Mouse (Mus musculus): ENCODE data around the gene Ptpre.
"Not testable (repeated sequence)": the region's sequence is repeated elsewhere in the genome, so short reads cannot be mapped to it uniquely, and the experiment has no call there.

Ptpre gene

DNA sequence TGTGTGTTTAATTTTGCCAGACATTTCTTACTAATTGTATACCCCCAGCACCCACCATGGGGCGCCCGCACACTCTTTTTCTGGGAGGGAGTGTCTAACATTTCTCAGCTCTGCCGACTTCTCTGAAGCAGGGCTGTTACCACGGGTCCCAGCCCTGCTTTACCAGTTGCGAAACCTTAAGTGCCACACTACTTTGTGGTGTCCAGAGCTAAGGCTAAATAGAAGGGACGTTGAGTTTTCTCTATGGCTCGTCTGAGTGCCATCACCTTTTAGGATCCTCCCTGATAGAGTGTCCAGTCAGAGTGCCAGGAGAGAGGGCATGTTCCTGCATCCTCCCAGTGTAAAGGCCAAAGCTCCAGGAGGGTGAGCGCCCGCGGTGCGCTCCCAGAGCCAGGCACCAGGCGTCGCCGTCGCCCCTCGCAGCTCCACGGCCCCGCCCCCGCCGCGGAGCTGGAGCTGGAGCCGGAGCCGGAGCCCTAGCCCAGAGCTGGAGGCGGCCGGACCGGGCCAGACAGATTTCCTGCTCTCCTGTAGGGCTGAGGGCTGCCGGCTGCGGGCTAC lies at the start of gene Ptpre:
Gene Ptpre, plus strand, starts transcription at position 141 of the 561 bp plus-strand sequence.
- DNase-seq, result peak; percentile 82 to 91

- DNase-seq, result no peak
Measured at GRCm38 (mm10) chr7:135488214-135488810, 49.0 kb upstream of the Ptpre start.

DNA sequence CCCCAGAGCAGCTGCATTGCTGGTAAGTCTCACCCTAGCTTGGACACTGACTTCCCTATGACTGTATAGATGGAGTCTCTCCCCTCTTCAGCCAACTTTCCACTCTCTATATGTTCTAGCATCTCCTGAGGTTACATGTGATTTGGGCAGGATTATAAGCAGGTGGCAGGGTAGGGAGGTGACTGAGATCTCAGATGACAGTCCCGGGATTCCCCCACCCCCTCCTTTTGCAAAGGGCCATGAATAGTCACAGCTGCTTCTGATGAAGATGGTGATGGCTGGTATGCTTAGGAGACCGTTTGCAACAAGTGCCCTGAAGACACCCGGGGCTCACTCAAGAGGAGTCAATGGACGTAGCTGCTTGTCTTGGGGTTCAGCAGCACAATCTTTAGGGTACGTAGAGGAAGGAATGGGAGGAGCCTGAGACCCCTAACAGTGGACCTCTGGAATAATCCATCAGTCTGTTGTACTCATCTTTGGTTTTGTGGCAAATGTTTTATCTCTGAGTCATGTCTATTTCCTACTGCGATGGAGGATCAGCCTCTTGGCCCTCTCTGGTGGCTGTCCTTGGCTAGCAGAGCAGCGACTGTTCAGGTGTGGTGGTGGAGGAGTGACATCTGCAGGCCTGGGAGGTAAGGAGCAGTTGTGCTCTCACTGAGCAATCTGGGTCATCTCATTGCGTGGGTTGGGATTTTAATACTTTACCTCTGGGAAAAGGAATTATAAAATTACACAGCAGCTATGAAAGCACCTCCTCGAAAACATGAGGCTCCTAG lies 47.4 kb upstream of the Ptpre start:
- no peak for DNase-seq

DNA sequence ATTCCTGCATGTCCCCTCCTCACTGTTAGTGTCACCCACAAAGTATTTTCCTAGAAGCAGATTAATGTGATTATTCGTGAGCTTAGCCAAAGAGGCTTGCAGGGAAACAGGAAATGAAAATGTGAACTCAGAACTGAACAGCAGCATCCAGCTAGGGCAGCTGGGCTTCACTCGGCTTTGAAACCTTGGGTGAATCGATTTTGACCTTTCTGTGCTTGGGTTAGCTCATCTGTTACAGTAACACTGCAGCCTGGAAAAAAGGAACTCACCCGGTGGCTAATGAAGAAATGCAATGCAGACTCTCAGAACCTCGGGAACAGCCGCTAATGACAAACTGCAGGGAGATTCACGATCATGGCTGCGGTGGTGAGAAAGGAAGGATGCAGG lies 46.8 kb upstream of the Ptpre start:
- no peak for DNase-seq

GRCm38 (mm10) chr7:135495303-135495702 lies 42.0 kb upstream of the Ptpre start:
- DNase-seq, result peak in 1 of 2 experiments; percentile 21

- no peak for DNase-seq
Measured at GRCm38 (mm10) chr7:135498565-135499186, 38.6 kb upstream of the Ptpre start.

DNA sequence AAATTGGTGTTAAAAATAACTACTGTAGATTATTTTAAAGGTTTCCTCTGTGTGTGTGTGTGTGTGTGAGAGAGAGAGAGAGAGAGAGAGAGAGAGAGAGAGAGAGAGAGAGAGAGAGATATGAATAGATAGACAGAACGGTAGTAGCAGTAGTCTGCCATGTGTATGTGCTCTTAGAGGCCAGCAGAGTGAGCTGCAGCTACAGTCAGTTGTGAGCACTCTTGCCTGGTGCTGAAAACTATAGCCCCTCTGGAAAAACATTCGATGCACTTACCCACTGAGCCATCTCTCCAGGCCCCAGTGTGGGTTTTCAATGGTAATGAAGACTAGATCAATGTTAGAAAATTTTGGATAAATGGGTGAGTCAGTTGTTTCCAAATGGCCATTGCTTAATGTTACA lies 37.9 kb upstream of the Ptpre start:
- DNase-seq, result no peak

DNA sequence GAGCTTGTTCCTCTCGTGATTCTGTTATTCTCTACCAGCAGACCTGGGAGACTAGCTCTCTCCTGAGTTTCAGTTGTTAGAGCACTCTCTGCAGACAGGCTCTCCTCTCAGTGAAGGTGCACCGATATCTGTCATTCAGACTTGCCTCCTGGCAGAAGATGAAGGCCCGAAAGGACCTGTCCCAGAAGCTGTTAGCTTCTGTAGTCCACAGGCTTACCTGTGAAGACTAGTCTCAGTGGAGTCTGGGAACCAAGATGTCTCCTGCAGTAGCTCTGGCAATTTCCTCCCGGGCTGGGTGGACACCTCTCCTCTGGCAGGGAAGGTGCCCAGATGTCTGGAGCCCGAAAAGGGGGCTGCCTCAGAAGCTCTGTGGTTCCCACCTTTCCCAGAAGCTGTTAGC lies 30.8 kb upstream of the Ptpre start:
- DNase-seq, result not testable (repeated sequence)

- no peak for DNase-seq
Measured at GRCm38 (mm10) chr7:135508602-135509001, 28.7 kb upstream of the Ptpre start.

GRCm38 (mm10) chr7:135509272-135509671 lies 28.0 kb upstream of the Ptpre start:
- DNase-seq, result no peak

DNA sequence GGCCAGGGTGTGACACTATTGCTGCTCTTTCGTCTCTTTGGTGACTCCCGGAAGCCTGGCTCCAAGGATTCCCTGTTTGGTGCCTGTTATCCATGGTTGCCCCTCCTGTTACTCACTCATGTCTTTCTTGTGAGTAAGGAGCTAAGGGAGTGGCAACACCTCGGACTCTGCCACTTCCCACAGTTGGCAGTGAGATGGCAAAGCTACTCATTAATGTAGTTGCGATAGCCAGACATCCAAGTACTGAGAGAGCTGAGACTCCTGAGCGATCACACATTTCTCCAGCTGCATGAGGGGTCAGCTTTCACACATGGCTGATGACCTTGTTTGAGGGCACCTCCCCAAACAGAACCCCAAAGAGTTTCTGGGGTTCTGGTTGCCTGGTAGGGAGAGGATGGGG lies 26.9 kb upstream of the Ptpre start:
- DNase-seq, result peak; percentile 50 to 59

- DNase-seq, result no peak
Measured at GRCm38 (mm10) chr7:135511723-135512122, 25.6 kb upstream of the Ptpre start.

GRCm38 (mm10) chr7:135517191-135517590 lies 20.1 kb upstream of the Ptpre start:
- no peak for DNase-seq

GRCm38 (mm10) chr7:135520241-135520640 lies 17.0 kb upstream of the Ptpre start:
- no peak for DNase-seq

DNA sequence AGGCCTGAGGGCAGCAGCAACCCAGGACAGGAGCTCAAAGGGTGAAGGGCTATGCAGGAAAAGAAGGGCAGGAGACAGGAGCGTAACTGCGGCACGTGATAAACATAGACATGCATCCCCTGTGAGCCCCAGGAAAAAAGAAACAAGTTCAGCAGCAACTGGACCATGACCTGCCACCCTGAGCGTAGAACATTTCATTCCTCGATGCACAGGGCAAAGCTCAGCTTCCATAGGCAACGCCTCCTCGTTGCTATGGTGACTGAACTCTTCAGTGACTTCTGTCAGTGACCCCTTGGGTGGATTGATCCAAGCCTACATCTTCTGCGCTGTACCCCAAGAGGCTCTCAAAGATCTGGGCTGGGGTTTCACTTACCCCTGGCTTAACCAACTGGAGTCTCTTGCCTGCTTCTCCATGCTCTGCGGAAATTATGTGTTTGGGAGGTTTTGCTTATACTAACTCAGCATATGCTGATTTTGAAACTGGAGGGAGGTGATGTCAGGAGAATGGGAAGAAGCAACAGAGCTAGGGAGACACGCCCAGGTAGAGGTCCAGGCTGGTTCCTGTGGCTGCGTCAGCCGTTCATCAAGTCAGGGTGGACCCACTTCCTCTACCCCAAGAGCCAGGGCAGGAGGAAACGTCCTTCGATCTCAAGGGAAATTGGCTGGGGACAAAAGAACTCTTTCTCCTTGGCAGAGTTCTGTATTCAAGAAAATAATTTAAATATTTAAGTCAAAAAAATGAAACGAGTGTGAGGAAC lies 15.3 kb upstream of the Ptpre start:
- peak; percentile 87 to 91 for DNase-seq

- DNase-seq, result no peak
Measured at GRCm38 (mm10) chr7:135523981-135524380, 13.3 kb upstream of the Ptpre start.

- no peak for DNase-seq
Measured at GRCm38 (mm10) chr7:135524424-135524967, 12.8 kb upstream of the Ptpre start.

DNA sequence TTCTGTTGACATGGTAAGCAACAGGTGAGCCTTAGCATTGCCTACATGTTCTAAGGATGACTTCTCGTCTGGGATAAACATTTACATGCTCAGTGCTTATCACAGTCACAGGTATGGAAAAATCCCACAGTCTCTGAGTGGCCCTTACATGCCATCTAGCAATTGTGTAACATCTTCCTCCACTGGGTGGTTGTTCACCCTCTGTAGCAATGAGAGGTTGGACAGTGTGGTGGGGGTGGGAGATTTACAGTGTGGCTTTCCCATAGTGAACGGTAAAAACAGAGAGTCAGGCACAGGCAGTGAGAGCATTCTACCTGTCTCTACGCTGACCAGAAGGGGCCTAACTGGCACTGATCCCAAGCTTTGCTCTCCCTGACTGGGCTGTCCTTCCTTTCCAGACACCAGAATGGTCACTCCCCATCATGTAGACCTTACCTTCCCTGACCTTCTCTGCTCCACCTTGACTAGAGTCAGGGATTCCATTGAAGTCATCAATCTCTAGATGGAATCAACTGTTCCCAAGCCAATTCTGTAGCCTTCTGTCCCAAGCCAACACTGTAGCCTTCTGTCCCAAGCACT lies 10.6 kb upstream of the Ptpre start:
- DNase-seq, result no peak

DNA sequence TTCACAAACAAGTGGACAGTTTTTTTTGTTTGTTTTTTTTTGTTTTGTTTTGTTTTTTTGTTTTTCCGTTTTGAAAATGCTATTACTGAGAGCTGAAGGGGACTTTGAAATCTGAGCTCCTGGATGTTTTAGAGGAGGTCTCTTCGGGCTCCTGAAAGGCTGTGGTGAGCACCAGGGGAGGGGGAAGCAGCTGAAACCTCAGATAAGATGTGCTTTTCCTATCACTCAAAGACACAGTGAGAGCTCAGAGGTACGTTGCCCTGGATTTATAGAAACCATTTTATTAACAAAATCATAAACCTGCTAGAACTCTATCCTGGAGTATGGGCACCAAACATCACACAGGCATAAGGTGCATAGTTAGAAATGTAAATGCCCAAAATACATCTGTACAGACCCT lies 10.1 kb upstream of the Ptpre start:
- DNase-seq, result no peak

- peak; percentile 73 to 80 for DNase-seq
Measured at GRCm38 (mm10) chr7:135528515-135528914, 8.8 kb upstream of the Ptpre start, which contains the start of gene Clrn3. TSS of gene Clrn3 (minus strand) at chr7:135528654.

DNA sequence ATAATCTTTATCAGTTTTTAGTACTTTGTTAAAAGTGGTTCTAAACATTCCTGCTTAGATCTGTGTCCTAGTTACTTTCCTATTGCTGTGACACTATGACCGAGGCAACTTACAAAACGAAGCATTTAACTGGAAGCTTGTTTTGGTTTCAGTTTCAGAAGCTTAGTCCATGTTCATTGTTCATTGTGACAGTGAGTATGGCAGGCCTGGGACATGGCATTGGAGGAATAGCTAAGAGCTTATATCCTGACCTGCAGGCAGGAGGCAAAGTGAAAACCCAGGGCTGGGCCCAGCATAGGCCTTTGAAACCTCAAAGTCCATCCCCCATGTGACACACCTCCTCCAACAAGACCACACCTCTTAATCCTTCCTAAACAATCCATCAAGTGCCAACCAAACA lies 8.2 kb upstream of the Ptpre start:
- no peak for DNase-seq

- DNase-seq, result no peak
Measured at GRCm38 (mm10) chr7:135534548-135535189, 2.6 kb upstream of the Ptpre start.
